Mouse (Mus musculus): ENCODE data around the gene Smpx. TPM values are rescaled to one million over a fixed set of nuclear protein-coding genes. Genes with fewer than 3 reads are reported as not detected.

Smpx gene
- polyA plus RNA-seq, 1 experiment, result 6.2 TPM

DNA sequence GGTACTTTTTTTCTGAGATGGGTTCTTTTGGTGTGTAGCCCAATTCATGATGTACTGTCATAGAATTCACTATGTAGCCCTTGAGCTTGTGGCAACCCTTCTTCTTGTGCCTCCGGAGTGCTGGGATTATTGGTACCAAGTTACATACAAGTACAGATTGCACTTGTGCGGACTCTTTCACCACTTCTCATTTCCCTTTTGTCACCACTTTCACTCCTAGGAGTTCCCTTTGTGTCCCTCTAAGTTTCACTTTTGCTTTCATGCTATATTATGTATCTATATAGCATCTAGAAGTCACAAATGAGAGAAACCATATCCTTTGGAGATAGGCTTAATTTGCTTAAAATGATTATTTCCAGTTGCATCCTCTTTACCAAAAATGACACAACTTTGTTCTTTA is 103.0 kb downstream of the Smpx start:
- 22% methylated on average over 2 of the region's 2 CpGs for WGBS
- H3K36me3 ChIP-seq (ENCODE audit: control insufficient read depth, insufficient read depth, low read length), result no peaks in the 10 kb centered on the region
- no peak overlapping the region for H3K27ac ChIP-seq (ENCODE audit: control insufficient read depth, insufficient read depth, low read length)
- no peak for TF ChIP-seq POLR2A (IDR thresholded peaks at IDR 0.05; ENCODE audit: control insufficient read depth, extremely low read depth, insufficient read depth, low read length, poor library complexity)
- TF ChIP-seq CTCF (IDR thresholded peaks at IDR 0.05; ENCODE audit: borderline replicate concordance, control insufficient read depth, extremely low read depth, insufficient read depth, low read length, poor library complexity), result no peak
- no peaks in the 10 kb centered on the region for H3K4me1 ChIP-seq (replicated peaks; ENCODE audit: control insufficient read depth, insufficient read depth, low read length)
- H3K27me3 ChIP-seq (ENCODE audit: control insufficient read depth, insufficient read depth, low read length), result no peaks in the 10 kb centered on the region
- no peak for DNase-seq
- no peak overlapping the region for H3K4me3 ChIP-seq (ENCODE audit: control insufficient read depth, insufficient read depth, low read length)

Other genes with a start within 250 kb of the Smpx start
- gene Sms, start 206.6 kb upstream of the Smpx start, polyA plus RNA-seq (2012; rRNA removed), result 26.7 and 30.8 TPM in 2 replicates
- not detected in 2 replicates for gene Yy2, start 129.9 kb upstream of the Smpx start, polyA plus RNA-seq (2012; rRNA removed)
- 13.3 and 17.7 TPM in 2 replicates for gene Mbtps2, start 100.2 kb upstream of the Smpx start, polyA plus RNA-seq (2012; rRNA removed)
- 0.15 TPM in 1 of 2 replicates, not detected in the other for gene Klhl34, start 119.5 kb downstream of the Smpx start, polyA plus RNA-seq (2012; rRNA removed)

Data from thymus, adult 2 months (tissue).